Mouse (Mus musculus): Measurements from ENCODE around the gene Osbpl10. TPM values are rescaled to one million over a fixed set of nuclear protein-coding genes. Genes with fewer than 3 reads are reported as not detected.
"Not testable (repeated sequence)": the region's sequence is repeated elsewhere in the genome, so short reads cannot be mapped to it uniquely, and the experiment has no call there.

Osbpl10 gene
- polyA plus RNA-seq, 1 experiment: not detected

DNA sequence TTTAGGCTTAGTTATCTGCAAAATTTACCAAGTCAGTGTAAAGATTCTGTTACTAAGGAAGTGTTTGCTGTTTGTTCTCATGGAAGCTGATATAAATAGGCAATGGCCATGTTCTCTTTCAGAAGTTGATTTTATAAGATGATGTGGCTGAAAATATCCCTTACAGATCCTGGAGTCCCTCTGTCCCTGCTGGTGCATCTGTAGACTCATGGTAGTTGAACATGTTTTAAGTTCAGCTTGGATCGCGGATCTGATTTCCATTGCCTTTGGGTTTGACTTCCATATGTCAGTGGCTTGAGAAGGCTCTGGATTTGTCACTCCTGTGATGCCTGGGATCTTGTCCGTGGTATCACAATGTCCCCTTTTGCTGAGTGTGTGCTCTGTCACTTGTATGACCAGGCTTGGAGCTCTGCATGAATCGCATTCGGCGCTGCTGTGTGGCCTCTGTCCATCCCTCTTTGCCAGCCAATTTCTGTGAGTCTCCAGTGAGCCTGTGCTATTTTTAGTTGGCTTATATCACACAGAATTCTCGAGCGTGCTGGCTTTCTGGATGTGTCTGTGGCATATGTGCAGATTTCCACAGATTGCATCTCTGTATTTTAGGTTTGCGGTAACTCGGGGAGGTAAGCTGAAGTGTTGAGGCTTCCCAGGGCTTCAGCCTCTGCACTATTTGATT is 45.5 kb downstream of the Osbpl10 start:
- Histone ChIP-seq H3K27ac (ENCODE audit: control insufficient read depth, insufficient read depth, low read depth, low read length, poor library complexity) (no peak overlapping the region), H3K4me1 (ENCODE audit: control insufficient read depth, insufficient read depth, low read length) (no peaks in the 10 kb centered on the region), H3K4me3 (replicated peaks; ENCODE audit: control insufficient read depth, low read depth, low read length) (no peak overlapping the region)
- 80% methylated on average over 10 of the region's 10 CpGs for WGBS
- no peak for TF ChIP-seq POLR2A (IDR thresholded peaks at IDR 0.05; ENCODE audit: borderline replicate concordance, control insufficient read depth, low read depth, low read length)
- TF ChIP-seq CTCF (IDR thresholded peaks at IDR 0.05; ENCODE audit: control insufficient read depth, insufficient read depth, low read length): no peak

DNA sequence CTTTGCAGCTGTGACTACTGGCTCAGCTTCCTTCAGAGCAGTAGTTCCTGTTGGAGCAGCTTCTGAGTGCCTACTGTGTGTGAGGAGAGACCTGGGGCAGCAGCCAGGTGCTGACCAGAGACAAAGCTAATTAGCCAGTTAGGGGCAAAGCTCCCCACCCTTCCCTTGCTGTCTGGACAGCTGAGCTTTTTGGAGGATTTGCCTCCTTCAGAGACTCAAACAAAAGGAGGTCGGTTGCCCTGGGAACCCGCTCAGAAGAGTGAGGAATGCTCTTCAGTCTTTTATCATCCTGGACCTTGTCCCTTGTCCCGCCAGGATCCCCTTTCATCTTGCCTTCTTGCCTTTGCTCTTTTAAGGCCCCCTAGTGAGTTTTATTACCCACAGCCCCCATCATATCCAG is 50.9 kb downstream of the Osbpl10 start:
- Histone ChIP-seq H3K4me3 (replicated peaks; ENCODE audit: control insufficient read depth, low read depth, low read length) (no peak overlapping the region), H3K4me1 (ENCODE audit: control insufficient read depth, insufficient read depth, low read length) (no peaks in the 10 kb centered on the region), H3K27ac (ENCODE audit: control insufficient read depth, insufficient read depth, low read depth, low read length, poor library complexity) (no peak overlapping the region)
- WGBS: 71% methylated on average over 3 of the region's 3 CpGs
- TF ChIP-seq POLR2A (IDR thresholded peaks at IDR 0.05; ENCODE audit: borderline replicate concordance, control insufficient read depth, low read depth, low read length) (no peak), CTCF (IDR thresholded peaks at IDR 0.05; ENCODE audit: control insufficient read depth, insufficient read depth, low read length) (no peak)

DNA sequence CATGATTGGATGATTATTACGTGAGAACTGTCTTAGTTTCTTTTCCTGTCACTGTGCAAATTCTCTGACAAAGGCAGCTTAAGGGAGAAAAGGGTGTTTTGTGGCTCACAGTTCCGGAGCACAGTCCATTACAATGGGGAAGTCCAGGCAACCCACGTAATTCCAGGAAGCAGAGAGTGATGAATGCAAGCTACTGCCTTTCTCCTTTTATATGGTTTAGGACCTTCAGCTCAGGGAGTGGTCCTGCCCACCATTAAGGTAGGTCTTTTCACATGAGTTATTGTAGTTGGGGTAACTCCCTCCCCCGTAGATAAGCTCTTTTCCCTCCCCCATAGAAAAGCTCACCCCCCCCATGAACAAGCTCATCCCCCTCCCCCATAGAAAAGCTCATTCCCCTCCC is 52.2 kb downstream of the Osbpl10 start:
- no peaks in the 10 kb centered on the region for H3K4me1 ChIP-seq (ENCODE audit: control insufficient read depth, insufficient read depth, low read length)
- TF ChIP-seq CTCF (IDR thresholded peaks at IDR 0.05; ENCODE audit: control insufficient read depth, insufficient read depth, low read length) (no peak), POLR2A (IDR thresholded peaks at IDR 0.05; ENCODE audit: borderline replicate concordance, control insufficient read depth, low read depth, low read length) (no peak)
- WGBS: 68% methylated on average over 4 of the region's 4 CpGs
- no peak overlapping the region for H3K27ac ChIP-seq (ENCODE audit: control insufficient read depth, insufficient read depth, low read depth, low read length, poor library complexity)
- no peak overlapping the region for H3K4me3 ChIP-seq (replicated peaks; ENCODE audit: control insufficient read depth, low read depth, low read length)

DNA sequence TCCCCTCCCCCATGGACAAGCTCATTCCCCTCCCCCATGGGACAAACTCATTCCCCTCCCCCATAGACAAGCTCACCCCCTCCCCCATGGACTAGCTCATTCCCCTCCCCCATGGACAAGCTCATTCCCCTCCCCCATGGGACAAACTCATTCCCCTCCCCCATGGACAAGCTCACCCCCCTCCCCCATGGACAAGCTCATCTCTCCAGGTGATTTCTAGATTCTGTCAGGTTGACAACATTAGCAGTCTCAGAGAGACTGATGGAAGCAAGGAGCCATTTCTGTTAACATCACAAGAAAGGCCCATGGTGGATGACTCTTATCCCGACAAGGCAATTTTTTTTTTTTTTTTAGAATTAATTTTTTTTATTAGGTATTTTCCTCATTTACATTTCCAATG is 52.7 kb downstream of the Osbpl10 start:
- H3K4me3 ChIP-seq (replicated peaks; ENCODE audit: control insufficient read depth, low read depth, low read length); H3K27ac ChIP-seq (ENCODE audit: control insufficient read depth, insufficient read depth, low read depth, low read length, poor library complexity); H3K4me1 ChIP-seq (ENCODE audit: control insufficient read depth, insufficient read depth, low read length): not testable (repeated sequence)
- 88% methylated on average over 1 of the region's 1 CpGs for WGBS

DNA sequence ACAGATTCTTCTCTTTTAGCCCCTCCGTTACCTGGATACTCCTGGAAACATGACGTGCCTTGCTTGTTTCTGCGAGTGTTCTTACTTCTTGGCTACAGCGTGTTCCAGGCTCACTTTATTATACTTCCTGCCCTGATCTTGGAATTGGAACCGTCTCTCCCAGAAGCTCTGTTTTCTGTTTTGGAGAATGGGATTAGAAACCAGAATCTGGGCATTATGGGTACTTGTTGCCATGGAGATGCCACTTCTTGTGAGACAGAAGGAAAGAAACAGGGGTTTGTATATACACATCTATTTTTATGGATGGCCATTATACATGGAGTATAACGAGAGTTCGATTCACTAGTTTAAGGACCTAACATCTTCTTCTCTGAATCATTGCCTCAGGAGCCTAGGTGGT is 54.4 kb downstream of the Osbpl10 start:
- H3K4me3 ChIP-seq (replicated peaks; ENCODE audit: control insufficient read depth, low read depth, low read length): no peak overlapping the region
- no peak for TF ChIP-seq CTCF (IDR thresholded peaks at IDR 0.05; ENCODE audit: control insufficient read depth, insufficient read depth, low read length)
- H3K4me1 ChIP-seq (ENCODE audit: control insufficient read depth, insufficient read depth, low read length): no peaks in the 10 kb centered on the region
- H3K27ac ChIP-seq (ENCODE audit: control insufficient read depth, insufficient read depth, low read depth, low read length, poor library complexity): no peak overlapping the region
- whole genome bisulfite sequencing: 86% methylated on average over 7 of the region's 7 CpGs

DNA sequence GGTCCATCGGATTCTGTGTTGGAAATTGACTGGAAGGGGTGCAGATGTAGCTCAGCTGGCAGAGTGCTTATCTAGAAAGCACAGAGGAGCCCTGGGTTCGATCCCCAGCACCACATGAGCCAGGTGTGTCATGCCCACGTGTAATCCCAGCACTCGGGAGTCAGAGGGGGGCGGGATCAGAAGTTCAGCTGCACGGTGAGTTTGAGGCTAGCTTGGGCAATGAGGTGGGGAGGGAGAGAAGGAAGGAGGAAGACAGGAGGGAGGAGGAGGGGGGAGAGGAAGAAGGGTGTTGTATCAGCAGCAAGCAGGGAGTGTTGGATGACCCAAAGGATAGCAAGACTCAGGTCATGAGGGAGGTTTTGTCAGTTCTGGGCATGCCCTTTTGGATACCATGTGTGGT is 55.9 kb downstream of the Osbpl10 start:
- H3K4me1 ChIP-seq (ENCODE audit: control insufficient read depth, insufficient read depth, low read length): no peaks in the 10 kb centered on the region
- TF ChIP-seq POLR2A (IDR thresholded peaks at IDR 0.05; ENCODE audit: borderline replicate concordance, control insufficient read depth, low read depth, low read length): no peak
- TF ChIP-seq CTCF (IDR thresholded peaks at IDR 0.05; ENCODE audit: control insufficient read depth, insufficient read depth, low read length): no peak
- 49% methylated on average over 6 of the region's 6 CpGs for WGBS

DNA sequence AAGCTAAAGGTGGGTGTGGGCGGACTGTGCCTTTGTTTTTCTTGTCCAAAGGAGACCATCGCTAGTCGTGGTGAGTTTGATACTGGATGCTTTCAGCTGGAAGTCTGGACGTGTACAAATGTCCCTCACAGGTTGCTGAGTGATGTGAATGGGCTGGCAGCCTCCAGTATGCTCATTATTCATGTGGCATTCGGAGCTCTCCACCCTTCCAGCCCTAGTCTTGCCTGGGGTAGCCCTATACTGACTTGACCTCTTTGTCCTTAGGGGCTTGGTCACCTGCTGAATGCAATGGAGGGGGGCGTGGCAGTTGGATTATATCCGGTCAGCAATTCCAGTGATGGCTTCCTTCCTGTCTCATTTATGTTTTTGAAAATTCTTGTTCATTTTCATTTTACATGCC is 56.4 kb downstream of the Osbpl10 start:
- WGBS: 71% methylated on average over 7 of the region's 7 CpGs
- Histone ChIP-seq H3K4me3 (replicated peaks; ENCODE audit: control insufficient read depth, low read depth, low read length) (no peak overlapping the region), H3K4me1 (ENCODE audit: control insufficient read depth, insufficient read depth, low read length) (no peaks in the 10 kb centered on the region), H3K27ac (ENCODE audit: control insufficient read depth, insufficient read depth, low read depth, low read length, poor library complexity) (no peak overlapping the region)
- TF ChIP-seq CTCF (IDR thresholded peaks at IDR 0.05; ENCODE audit: control insufficient read depth, insufficient read depth, low read length): no peak
- TF ChIP-seq POLR2A (IDR thresholded peaks at IDR 0.05; ENCODE audit: borderline replicate concordance, control insufficient read depth, low read depth, low read length): no peak

More for the DNA sequence above, 55.9 kb downstream of the Osbpl10 start:
- no peak overlapping the region for H3K27ac ChIP-seq (ENCODE audit: control insufficient read depth, insufficient read depth, low read depth, low read length, poor library complexity)
- H3K4me3 ChIP-seq (replicated peaks; ENCODE audit: control insufficient read depth, low read depth, low read length): no peak overlapping the region

DNA sequence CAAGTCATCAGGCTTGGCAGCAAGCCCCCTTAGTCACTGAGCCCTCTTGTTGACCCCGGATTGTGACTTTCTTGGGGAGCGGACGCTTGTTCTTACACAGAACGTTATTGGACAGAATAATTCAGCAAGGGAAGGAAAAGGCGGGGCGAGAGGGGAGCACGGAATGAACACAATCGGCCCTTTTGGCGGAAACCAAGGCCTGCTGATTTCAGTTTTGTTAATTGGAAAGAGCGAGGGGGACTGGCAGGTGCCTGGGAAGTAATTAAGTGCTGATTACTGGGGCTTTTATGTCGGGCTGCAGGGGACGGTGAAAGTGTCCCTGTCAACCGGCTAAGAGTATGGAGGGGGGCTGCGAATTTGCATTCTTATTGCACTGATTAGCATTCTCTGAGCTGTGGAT is 59.8 kb downstream of the Osbpl10 start:
- no peak overlapping the region for H3K27ac ChIP-seq (ENCODE audit: control insufficient read depth, insufficient read depth, low read depth, low read length, poor library complexity)
- 53% methylated on average over 14 of the region's 14 CpGs for WGBS
- TF ChIP-seq POLR2A (IDR thresholded peaks at IDR 0.05; ENCODE audit: borderline replicate concordance, control insufficient read depth, low read depth, low read length) (no peak), CTCF (IDR thresholded peaks at IDR 0.05; ENCODE audit: control insufficient read depth, insufficient read depth, low read length) (no peak)
- H3K4me3 ChIP-seq (replicated peaks; ENCODE audit: control insufficient read depth, low read depth, low read length): no peak overlapping the region
- H3K4me1 ChIP-seq (ENCODE audit: control insufficient read depth, insufficient read depth, low read length): no peaks in the 10 kb centered on the region

DNA sequence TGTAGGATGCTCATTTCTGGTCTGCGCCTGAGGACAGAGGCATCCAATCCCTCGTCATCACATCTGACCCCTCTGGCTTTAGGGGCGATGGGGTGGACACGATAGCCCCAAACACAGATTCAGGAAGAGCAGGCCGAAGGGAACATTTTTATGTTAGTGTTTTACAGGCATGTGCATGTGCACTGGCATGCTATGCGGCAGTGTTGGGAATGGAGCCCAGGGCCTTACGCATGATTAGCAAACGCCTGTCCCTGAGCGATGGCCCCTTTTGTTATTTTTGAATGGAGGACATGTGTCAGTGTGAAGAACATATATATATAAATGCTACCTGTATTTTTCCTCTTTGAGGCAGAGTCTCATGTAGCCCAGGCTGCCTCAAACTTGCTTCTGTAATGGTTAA is 60.3 kb downstream of the Osbpl10 start:
- WGBS: 90% methylated on average over 9 of the region's 9 CpGs
- no peaks in the 10 kb centered on the region for H3K4me1 ChIP-seq (ENCODE audit: control insufficient read depth, insufficient read depth, low read length)
- H3K27ac ChIP-seq (ENCODE audit: control insufficient read depth, insufficient read depth, low read depth, low read length, poor library complexity): no peak overlapping the region
- TF ChIP-seq POLR2A (IDR thresholded peaks at IDR 0.05; ENCODE audit: borderline replicate concordance, control insufficient read depth, low read depth, low read length) (no peak), CTCF (IDR thresholded peaks at IDR 0.05; ENCODE audit: control insufficient read depth, insufficient read depth, low read length) (no peak)
- no peak overlapping the region for H3K4me3 ChIP-seq (replicated peaks; ENCODE audit: control insufficient read depth, low read depth, low read length)

All from bone marrow, adult 2 months (tissue).